Mouse (Mus musculus): ENCODE measurements at regions not wholly inside any gene's neighbourhood (a gene's known extent, or its start where the extent isn't known, plus 50 kb on each side); places are given as distances from the start of the nearest gene placed in this dataset.
"Not testable (repeated sequence)": the region's sequence is repeated elsewhere in the genome, so short reads cannot be mapped to it uniquely, and the experiment has no call there.

DNA sequence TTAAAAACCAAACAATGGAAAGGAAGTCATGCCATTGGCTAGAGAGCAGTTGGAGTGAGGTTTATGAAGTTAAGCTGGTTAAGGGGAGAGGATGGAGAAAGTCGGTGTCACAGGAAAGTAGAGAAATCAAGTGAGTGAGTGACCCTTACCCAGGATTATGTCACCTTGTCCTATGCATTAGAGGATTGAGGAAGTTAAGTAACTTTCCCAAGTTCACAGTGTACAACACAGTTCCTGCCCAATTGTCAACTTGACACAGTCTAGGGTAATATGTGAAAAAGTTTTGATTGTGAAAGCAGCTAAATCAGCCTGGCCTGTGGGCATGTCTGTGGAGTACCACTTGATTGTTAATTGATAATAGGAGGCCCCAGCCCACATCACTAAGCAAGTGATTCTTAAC lies 156.0 kb upstream of the Creb1 start:
- not testable (repeated sequence) for TF ChIP-seq HCFC1 (IDR thresholded peaks at IDR 0.05; ENCODE audit: borderline replicate concordance, insufficient read depth, low read length); ZNF384 (IDR thresholded peaks at IDR 0.05; ENCODE audit: low read depth, low read length); MAFK (IDR thresholded peaks at IDR 0.05; ENCODE audit: insufficient read depth, low read depth, low read length); ZC3H11A (IDR thresholded peaks at IDR 0.05; ENCODE audit: borderline replicate concordance, low read depth, low read length)
